Mouse (Mus musculus) stomach, postnatal 0 days (tissue): ENCODE results near the gene Pak1ip1.

Experiments used
- CTCF ChIP-seq: IDR thresholded peaks from 2 replicates; pipeline ENCODE4 v1.5.1; 2016; ENCODE audit warnings: antibody characterized with exemption, low read depth, mild to moderate bottlenecking, moderate library complexity
- EP300 ChIP-seq: optimal IDR thresholded peaks from 2 replicates; pipeline ENCODE3; 2016; ENCODE audit warnings: antibody characterized with exemption

- TF ChIP-seq CTCF (no peak), EP300 (no peak)
Observed at GRCm38 (mm10) chr13:40951386-40951976, 49.3 kb upstream of the Pak1ip1 start.
